Mouse (Mus musculus): ENCODE measurements around the gene Lmbr1. TPM values are rescaled to one million over a fixed set of nuclear protein-coding genes. Genes with fewer than 3 reads are reported as not detected.

Lmbr1 gene
- total RNA-seq, 1 experiment from 2014 or later, result 13.2 TPM

DNA sequence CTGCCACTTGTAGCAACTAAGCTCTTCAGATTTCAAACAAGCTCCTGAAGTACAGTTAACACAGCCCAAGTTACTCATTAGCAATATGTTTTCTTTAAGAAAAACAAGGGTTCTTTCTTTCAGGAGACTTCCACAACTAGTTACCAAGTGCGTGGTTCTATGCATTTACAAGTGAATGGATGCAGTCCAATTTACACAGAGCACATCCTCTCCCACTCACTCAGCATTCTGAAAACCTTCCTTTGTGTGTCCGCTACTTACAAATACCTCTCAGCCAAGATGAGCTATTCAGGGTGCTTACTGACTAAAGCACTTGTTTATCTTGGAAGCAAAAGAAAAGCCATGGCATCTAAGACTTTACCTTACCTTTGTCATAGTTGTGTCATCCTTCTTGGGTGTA lies 124.3 kb downstream of the Lmbr1 start:
- DNase-seq, result no peak

DNA sequence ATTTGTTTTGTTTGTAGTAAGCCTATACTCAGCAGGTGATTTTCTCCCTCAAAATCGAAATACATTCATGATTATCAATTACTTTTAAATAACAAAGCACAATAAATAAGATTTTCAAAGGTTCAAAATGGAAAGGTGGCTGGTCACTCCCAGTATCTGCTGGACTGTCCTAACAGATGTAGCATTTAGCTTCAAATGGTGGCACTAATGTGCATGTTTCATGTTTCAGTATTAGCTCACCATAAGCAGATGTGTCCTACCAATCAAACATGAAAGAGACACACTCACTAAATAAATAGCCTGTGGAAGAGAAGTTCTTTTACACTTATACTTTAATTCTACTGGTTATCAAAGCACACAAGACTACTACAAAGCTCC lies 126.7 kb downstream of the Lmbr1 start:
- no peak for DNase-seq

DNA sequence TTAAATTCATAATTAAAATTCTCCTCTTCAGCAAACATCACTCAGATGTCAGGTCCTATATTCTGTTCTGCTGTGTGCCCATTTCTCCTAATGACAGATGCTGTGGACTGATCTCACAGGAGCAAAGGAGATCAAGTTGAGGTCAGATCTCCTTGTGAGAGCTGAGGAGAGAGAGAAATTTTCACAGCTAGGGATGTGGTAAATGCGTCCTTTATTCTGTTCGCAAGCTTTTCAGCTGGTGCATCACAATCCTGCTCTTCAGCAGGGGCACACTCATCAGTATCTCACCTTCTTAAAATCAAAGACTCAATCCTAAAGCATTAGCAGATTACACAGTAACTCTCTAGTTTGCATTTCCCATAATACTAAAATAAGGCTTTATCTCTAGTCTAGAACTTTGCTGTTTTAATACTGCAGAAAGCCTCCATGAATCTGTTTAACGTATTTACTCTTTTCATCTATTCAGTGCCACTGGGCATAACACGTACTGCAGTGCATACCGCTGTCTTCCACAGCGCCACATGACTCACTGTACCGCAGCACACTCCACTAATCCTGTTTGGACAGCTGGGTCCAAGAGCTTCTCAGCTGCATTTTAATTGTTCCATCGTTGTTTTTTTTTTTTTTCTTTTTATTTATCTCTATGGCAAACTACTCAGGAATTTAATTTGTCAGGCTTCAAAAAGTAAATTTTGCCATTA lies 127.2 kb downstream of the Lmbr1 start:
- no peak for DNase-seq

DNA sequence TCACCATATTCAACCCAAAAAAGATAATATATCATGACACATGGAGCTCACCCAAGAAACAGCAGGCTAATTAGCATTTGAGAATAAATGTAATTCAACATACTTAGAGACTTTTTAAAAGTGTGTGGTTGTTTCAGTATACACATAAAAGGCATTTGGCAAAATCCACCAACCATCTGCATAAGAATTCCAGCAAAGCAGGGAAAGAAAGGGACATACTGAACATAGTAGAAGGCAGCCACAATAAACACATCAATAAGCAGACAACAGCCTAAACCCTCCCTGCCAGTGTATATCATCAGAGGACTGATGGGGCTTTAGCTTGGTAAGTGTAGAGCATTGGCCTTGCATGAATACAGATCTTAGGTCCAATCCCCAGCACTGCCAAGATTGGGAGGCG lies 133.4 kb downstream of the Lmbr1 start:
- DNase-seq, result no peak

DNA sequence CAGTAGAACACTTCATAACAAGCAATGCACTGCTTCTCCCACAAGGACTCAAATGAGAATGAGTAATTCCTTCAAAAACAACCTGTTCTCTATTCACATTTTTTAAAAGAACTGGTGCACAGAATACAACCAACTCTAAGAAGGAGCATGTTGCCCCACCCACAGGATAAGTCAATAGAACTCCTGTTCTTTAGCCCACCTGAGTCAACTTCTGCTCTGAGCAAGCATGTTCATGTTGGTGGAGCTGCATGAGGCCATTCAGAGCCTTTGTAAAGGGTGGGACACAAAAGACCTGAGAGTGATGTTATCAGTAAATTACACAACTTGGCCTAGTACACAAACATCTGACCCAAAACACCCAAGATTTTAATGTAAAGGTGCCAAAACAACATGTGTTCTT lies 139.8 kb downstream of the Lmbr1 start:
- DNase-seq, result no peak

DNA sequence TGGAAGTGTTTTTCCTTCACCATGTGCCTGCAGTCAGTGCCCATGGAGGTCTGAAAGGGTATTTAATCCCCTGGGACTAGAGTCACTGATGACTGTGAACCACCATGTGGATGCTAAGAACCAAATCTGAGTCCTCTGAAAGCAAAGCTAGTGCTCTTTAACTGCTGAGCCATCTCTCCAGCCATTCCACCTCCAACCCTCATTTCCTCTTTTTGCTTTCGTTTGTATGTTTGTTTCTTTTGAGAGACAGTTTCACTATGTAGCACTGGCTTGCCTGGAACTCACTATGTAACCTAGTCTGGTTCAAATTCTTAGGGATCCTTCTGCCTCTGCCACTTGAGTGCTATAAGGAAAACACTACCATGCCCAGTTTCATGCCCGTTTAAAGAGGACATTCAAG lies 147.7 kb downstream of the Lmbr1 start:
- DNase-seq, result no peak

DNA sequence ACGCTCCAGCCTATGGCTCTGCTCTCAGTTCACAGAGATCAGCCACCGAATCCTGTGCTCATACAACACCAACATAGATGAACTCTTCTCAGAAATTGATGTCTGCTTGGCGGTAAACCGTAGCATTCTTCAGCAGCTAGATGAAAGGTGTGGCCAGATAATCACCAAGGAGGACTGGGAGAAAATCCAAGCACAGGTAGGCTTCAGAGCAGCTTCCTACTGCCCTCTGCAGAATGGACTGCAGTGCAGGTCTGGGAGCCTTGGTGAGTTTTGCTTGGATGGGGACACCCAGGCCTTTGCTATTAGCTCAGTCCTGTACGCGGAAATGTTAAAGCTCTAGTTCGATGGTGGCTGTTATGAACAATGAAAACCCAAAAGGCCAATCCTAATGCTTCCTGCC lies 154.1 kb downstream of the Lmbr1 start:
- no peak for DNase-seq

DNA sequence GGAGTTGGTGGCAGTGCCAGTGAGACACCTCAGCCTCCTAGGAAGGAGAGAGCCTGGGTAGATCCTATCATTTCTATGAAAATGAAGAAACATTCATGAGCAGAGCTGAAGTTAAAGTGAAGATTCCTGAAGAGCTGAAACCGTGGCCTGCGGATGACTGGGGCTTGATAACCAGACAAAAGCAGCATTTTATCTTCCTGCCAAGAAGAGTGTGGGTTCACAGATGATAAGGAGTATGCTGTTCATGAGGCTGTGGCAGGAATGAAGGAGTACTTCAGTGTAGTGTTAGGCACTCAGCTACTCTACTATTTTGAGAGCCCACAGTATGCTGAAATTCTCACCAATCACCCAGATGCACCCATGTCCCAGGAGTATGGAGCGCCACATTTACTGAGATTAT lies 160.2 kb downstream of the Lmbr1 start:
- no peak for DNase-seq

DNA sequence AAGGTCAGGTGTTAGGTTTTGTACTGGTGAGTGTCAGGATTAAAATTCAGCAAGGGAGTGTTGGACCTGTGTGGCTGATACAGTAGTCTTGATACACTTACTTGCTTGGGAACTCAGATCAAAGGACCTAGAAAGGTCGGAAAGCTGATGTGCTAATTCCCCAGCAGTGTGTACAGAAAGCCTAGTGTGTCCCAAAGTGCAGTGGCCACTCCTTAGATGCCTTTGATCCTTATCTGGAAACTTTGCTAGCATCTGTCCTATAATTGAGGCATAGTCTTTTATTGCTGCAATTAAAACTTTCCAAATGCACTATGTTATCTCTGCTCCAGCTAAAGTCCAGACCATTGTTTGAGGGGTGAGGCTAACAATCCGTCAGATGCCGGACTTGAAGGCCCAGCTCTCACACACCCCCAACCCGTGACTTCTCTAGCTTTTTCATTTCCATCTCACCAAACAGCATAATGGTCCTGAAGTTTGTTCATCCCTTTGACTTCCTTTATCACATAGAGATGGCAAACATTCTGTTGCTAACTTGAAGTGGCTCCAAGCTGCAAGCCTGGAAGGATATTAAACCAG lies 166.1 kb downstream of the Lmbr1 start:
- DNase-seq, result no peak

DNA sequence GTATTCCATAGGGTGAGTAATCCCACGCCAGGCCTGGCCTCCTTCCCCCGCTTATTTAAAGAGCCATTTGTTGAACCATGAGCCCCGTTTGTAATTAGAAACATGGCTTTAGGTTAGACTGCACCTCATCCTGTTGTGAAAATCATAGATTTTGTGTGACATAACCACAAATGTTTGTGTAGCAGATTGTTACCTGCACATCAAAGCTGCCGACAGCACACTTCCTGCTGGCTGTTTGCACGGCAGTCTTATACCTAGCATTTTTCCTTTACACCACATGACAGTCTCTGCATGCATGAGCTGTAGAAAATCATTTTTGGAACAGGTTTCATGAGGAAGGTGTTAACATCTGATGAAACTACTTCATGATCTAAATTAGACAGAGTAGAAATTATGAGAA lies 172.5 kb downstream of the Lmbr1 start:
- no peak for DNase-seq

DNA sequence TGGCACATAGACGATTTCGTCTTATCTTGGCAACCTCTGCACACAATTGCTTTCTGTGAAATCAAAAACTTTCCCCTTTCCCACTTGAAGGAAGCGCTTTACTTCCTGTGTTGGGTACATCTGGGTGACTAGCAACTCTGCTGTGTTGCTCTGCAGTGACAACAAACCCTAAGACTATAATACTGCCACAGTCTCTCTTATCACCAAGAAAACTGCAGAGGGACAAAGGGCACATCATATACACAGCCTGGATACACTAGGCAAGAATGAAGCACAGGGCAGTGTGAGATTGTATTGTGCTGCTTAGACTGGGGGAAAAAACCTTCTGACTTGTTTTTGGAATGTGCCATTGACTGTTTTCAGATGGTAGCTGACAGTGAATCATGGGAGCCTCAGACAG lies 178.3 kb downstream of the Lmbr1 start:
- no peak for DNase-seq

DNA sequence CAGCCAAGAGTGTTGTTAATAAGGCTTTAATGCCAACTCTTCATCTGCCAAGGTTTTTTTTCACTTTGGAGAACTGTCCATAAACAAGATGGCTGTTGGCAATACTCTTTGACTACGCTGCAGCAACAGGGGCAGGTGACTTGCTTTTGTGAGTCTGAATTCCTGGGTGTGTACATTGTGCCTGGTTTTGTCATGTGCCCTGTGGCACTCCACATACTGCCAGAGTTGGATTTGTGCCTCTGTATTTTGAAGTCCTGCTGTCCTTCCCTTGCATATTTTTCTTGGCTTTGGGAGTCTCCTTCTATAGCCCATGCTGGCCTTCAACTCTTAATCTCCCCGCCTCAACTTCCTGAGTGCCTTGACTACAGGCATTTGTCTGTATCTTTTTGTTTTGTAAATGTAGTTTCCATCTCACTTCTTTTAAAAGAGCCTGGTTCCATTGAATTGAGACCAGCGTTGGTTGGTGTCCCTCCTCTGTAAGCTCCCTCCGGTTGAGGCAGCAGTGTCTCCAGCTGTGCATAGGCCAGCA lies 179.2 kb downstream of the Lmbr1 start:
- no peak for DNase-seq

DNA sequence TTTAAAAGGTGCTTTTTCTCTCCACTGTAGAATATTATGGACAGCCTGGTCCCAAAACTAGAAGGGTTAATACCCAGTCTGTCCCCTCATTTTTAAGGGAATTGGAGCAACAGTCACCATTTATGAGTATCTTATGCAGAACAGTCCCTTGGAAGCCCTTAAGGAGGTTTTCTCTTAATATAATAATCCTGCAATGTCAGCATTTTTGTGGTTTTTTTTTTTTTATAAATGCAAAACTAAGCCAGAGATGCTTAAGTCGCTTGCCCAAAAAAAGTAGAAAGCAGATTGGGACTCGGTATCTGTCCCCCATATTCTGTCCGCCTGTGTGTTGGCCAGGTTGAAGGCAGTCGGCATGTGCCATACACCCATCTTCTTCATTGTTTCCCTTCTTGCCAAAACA lies 181.0 kb downstream of the Lmbr1 start:
- no peak for DNase-seq

DNA sequence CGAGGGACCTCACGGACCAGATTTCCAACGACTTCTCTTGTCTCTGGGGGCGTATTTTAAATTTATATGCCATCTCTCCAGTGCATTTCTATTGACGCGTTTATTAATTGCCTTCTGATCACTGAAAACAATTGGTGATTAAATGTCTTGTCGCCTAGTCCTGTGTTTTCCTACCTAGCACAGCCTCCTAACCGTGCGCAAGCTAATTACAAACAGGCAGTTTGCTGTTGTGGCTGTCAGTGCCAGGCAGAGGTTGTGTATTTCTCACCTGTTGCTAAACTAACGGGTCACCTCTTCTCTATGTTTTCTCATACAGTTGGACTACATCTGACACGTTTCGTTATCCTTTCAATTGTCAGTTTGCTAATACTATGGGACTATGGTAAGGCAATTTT lies 181.9 kb downstream of the Lmbr1 start:
- no peak for DNase-seq

DNA sequence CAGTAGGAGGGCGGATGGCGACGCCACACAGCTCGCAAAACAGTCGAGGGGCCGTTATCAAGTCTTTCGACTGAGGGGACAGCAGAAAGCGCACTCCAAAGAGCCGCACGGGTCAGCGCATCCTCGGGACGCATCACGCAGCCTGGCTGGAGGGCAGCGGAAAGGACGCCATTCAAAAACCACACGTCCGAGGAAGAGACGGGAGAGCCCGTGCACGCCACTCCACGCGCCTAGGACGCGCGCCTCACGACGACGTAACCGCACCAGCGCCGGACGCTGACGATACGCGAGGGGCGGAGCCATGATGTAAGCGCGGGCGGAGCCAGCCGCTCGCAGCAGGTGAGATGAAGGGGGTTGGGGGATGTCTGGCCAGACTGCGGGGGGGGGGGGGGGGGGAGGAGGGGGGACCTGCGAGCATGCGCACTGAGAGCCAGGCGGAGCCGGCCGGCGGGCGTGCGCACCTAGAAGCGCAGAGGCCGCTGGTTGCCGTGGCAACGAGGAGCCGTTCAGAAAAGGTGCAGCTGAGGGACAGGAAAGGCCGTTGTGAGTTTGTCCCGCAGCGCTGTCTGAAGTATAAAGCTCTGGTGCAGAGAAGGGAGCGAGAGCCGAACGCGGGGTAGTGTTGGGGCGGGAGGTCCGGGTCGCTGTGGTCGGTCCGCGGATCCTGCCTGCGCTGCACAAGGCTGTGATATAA lies 182.5 kb downstream of the Lmbr1 start, which contains the start of gene Rnf32:
Gene Rnf32, plus strand, starts transcription at position 423 of the 694 bp plus-strand sequence.
- peak; percentile 92 for DNase-seq

DNA sequence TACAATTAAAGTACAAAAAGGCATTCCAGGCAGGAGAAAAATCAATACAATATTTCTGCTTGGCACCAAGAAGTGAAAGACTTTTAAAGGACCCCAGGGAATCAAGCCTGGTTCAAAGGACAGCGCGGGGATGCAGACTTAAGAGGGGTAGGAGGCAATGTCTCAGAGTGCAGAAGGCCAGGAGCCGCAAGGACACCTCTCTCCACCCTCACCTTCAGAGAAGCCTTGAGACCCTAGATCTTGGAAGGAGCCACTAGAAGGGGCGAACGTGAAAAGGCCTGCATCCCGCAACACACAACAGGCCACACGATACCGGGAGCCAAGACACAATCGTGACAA lies 183.0 kb downstream of the Lmbr1 start:
- DNase-seq, result no peak

DNA sequence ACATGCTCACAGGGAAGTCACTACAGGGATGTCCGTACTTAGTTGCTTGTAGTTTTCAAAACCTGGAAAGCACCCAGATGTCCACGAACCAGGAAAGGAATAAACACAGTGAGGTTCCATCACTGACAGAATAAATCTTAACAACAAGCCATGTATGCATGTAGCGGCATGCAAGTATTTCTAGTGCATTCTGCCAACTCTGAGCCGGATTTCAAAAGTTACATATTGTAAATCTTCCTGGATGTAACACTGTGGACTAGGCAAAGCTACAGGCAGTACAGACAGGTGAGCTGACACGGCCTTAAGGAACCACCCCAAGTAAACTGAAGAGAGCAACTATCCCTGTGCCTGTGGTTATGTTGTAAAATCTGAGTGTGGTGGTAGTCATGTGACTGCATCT lies 191.4 kb downstream of the Lmbr1 start:
- no peak for DNase-seq

Small RNAs within 50 kb of the gene (microRNA-seq; reads per million reads assigned to microRNA genes)
- gene Gm23801, result 0 reads per million in 2 experiments

Other genes with a start within 250 kb of the Lmbr1 start
- 3.9 and 5.2 TPM in 2 replicates for gene Rnf32, start 182.4 kb downstream of the Lmbr1 start, total RNA-seq (2021)
- gene Nom1, start 56.3 kb upstream of the Lmbr1 start, total RNA-seq (2021), result 27.7 and 32.4 TPM in 2 replicates
- not detected in 2 replicates for gene Mnx1, start 100.1 kb upstream of the Lmbr1 start, total RNA-seq (2021)
- gene Ube3c, start 190.9 kb upstream of the Lmbr1 start, total RNA-seq (2021), result 48.1 and 50.0 TPM in 2 replicates

Data from adrenal gland, postnatal 14 days (tissue).